Mouse (Mus musculus) ES-Bruce4 (cell line): Measurements from ENCODE around the gene Ankar.

Experiments used
- CTCF ChIP-seq: IDR thresholded peaks from one replicate; pipeline ENCODE4 v1.8.1; 2011; ENCODE audit warnings: low read depth, low read length
- EP300 ChIP-seq: IDR thresholded peaks from 2 replicates; pipeline ENCODE4 v1.6.1; 2011; ENCODE audit warnings: low read depth, low read length; ENCODE audit not compliant: insufficient read depth
- POLR2A ChIP-seq: IDR thresholded peaks from one replicate; pipeline ENCODE4 v1.8.1; 2011; ENCODE audit warnings: low read length; ENCODE audit not compliant: insufficient read depth

GRCm38 (mm10) chr1:72736397-72737125 is 36.2 kb upstream of the Ankar start:
- TF ChIP-seq CTCF, result no peak
- TF ChIP-seq POLR2A, result no peak
- TF ChIP-seq EP300, result no peak
